Mouse (Mus musculus) hindbrain, embryonic 13.5 days (tissue): ENCODE data around the gene Bpifc. TPM values are rescaled to one million over a fixed set of nuclear protein-coding genes. Genes with fewer than 3 reads are reported as not detected.
"Not testable (repeated sequence)": the region's sequence is repeated elsewhere in the genome, so short reads cannot be mapped to it uniquely, and the experiment has no call there.

Experiments
- ATAC-seq: fragments of 200-750 bp; cut with Nextera tagmentation; 2 replicates; pipeline ENCODE4 v1.8.0; 2017; ENCODE audit warnings: moderate TSS enrichment; ENCODE audit not compliant: low FRiP score
- H3K27ac ChIP-seq: fragments of 300-500 bp; sonication (generic); 2 replicates; pipeline ENCODE4 v1.5.1; 2015; ENCODE audit warnings: inconsistent platforms, mild to moderate bottlenecking, moderate library complexity
- H3K27me3 ChIP-seq: fragments of 300-500 bp; sonication (generic); 2 replicates; pipeline ENCODE4 v1.6.1; 2015; ENCODE audit warnings: mild to moderate bottlenecking, inconsistent platforms
- H3K36me3 ChIP-seq: fragments of 300-500 bp; sonication (generic); 2 replicates; pipeline ENCODE4 v1.6.1; 2015; ENCODE audit warnings: mild to moderate bottlenecking, inconsistent platforms
- H3K4me1 ChIP-seq: fragments of 300-500 bp; sonication (generic); replicated peaks from 2 replicates; pipeline ENCODE4 v1.6.1; 2015; ENCODE audit warnings: inconsistent platforms
- H3K4me2 ChIP-seq: fragments of 300-500 bp; sonication (generic); 2 replicates; pipeline ENCODE4 v1.6.1; 2015; ENCODE audit warnings: inconsistent platforms, mild to moderate bottlenecking, moderate library complexity
- H3K4me3 ChIP-seq: fragments of 300-500 bp; sonication (generic); 2 replicates; pipeline ENCODE4 v1.5.1; 2015; ENCODE audit warnings: mild to moderate bottlenecking, inconsistent platforms
- H3K9ac ChIP-seq: fragments of 300-500 bp; sonication (generic); 2 replicates; pipeline ENCODE4 v1.6.1; 2015; ENCODE audit warnings: mild to moderate bottlenecking, inconsistent platforms
- H3K9me3 ChIP-seq: fragments of 300-500 bp; sonication (generic); 2 replicates; pipeline ENCODE4 v1.6.1; 2016; ENCODE audit warnings: inconsistent platforms
- WGBS: fragments of 180-500 bp; shearing (Covaris S2); methylation state at CpG from one replicate; pipeline ENCODE4 v1.1.7; 2015; 5-methylcytosine and 5-hydroxymethylcytosine counted together
- polyA plus RNA-seq: library from polyadenylated mRNA; unstranded; fragments of >200 nt; fragmentation: Nextera tagmentation; extraction: Ambion mirVana; gene quantifications from 2 replicates; pipeline ENCODE4 v1.2.1, GENCODE M21; 2015

Bpifc gene
- polyA plus RNA-seq, 1 experiment from 2014 or later, result not detected

DNA sequence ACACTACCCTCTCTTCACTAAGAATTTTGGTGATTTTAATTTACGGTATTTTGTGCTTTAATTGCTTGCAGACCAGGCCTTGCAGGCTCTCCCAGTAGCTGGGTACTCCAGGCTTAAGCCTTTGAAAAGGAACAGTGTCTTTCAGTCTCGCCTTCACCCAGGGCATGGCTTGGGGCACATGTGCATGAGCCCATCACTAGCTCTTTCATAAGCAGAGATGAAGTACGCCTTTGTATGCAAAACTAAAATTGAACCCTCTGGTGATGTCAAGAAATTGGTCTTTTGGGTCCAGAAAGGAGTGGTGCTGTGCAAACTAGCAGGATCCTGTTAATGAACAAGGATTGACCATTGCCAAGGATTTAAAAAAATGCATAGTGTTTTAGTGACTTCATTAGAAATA, 20.8 kb upstream of the Bpifc start:
- WGBS, result 81% methylated on average over 3 of the region's 3 CpGs

DNA sequence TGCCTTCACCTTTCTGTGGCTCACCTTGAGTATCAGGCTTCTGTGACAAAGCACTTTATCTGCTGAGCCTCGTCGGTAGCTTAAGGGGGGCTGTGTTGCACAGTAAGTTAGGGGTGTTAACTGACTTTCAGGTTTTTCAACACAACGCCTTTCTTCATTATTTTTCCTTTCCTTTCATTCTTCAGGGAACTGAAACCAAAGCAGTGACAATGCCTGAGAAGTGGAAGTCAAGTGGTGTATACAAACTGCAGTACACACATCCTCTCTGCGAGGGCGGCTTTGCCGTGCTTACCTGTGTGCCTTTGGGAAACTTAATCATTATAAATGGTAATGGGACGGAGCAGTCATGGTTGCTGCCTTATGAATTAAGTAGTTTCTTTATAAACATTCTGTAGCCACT, 19.0 kb upstream of the Bpifc start:
- H3K36me3 ChIP-seq, result peaks cover 6% of the 10 kb centered on the region; the same call in 1 of the 2 replicates
- WGBS, result 90% methylated on average over 7 of the region's 7 CpGs
- H3K9ac ChIP-seq, result no peak overlapping the region

More for the DNA sequence above, 20.8 kb upstream of the Bpifc start:
- Histone ChIP-seq H3K9me3 (no peaks in the 10 kb centered on the region), H3K4me3 (no peak overlapping the region), H3K36me3 (peaks cover 6% of the 10 kb centered on the region; the same call in 1 of the 2 replicates), H3K4me2 (no peak overlapping the region), H3K9ac (no peak overlapping the region), H3K4me1 (no peaks in the 10 kb centered on the region), H3K27me3 (no peaks in the 10 kb centered on the region), H3K27ac (no peak overlapping the region)
- no peak for ATAC-seq

DNA sequence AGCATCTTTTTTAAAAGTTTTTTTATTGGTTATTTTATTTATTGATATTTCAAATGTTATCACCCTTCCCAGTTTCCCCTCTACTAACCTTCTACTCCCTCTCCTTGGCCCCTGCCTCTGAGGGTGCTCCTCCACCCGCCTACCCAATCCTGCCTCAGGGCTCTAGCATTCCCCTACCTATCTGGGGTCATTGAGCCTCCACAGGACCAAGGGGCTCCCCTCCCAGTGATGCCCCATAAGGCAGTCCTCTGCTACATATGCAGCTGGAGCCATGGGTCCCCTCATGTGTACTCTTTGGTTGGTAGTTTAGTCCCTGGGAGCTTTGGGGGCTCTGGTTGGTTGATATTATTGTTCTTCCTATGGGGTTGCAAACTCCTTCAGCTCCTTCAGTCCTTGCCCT, 15.1 kb upstream of the Bpifc start:
- not testable (repeated sequence) for H3K9ac ChIP-seq, H3K4me1 ChIP-seq, H3K4me2 ChIP-seq, H3K36me3 ChIP-seq, ATAC-seq, H3K9me3 ChIP-seq, H3K4me3 ChIP-seq, H3K27ac ChIP-seq, H3K27me3 ChIP-seq
- 87% methylated on average over 1 of the region's 1 CpGs for WGBS

More for the DNA sequence above, 19.0 kb upstream of the Bpifc start:
- no peaks in the 10 kb centered on the region for H3K27me3 ChIP-seq
- no peak overlapping the region for H3K4me3 ChIP-seq
- H3K4me2 ChIP-seq, result no peak overlapping the region
- no peaks in the 10 kb centered on the region for H3K4me1 ChIP-seq
- no peak for ATAC-seq
- H3K27ac ChIP-seq, result no peak overlapping the region
- no peaks in the 10 kb centered on the region for H3K9me3 ChIP-seq

DNA sequence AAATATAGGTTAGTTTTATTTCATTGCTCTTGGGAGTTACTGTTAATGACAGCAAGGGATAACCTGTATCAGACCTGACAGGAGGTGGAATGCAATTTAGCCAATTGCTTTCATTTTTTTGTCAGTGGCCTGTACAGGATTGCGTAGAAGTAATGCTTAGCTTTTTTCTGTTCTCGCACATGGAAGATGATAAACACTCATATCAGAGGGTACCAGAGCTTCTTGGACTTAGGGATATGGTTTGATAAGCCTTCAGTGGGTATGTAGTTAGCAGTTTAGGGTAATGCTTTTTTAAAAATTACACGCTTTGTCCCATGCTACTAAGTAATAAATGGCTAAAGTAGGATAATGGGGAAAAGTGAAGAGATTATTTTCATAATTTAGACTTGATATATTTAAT, 14.7 kb upstream of the Bpifc start:
- no peak overlapping the region for H3K9ac ChIP-seq
- WGBS, result 90% methylated on average over 3 of the region's 3 CpGs
- peaks cover 6% of the 10 kb centered on the region; the same call in 1 of the 2 replicates for H3K36me3 ChIP-seq
- H3K9me3 ChIP-seq, result no peaks in the 10 kb centered on the region
- no peaks in the 10 kb centered on the region for H3K27me3 ChIP-seq
- H3K4me1 ChIP-seq, result peaks cover 9% of the 10 kb centered on the region
- no peak overlapping the region for H3K4me3 ChIP-seq
- H3K4me2 ChIP-seq, result no peak overlapping the region
- no peak overlapping the region for H3K27ac ChIP-seq
- ATAC-seq, result no peak

DNA sequence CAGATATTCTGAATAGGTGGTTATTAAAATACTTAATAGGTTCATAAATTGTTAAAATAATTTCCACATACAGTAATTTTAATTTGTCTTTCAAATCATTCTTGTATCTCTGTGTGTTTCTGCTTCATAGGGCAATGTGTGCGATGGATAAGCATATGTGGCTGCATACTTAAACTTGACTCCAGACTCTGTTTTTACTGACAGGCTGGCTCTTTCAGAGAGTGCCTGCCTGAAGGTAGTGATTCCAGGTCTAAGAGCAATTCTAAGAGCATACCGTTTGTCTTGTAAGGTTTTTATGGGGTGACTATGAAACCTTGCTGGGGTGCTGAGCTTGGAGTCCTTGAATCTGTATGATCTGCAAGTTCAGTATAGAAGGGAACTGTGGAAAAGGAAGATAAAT, 14.2 kb upstream of the Bpifc start:
- Histone ChIP-seq H3K9ac (no peak overlapping the region), H3K36me3 (peaks cover 6% of the 10 kb centered on the region; the same call in 1 of the 2 replicates), H3K4me2 (no peak overlapping the region), H3K4me1 (peaks cover 12% of the 10 kb centered on the region), H3K27ac (no peak overlapping the region), H3K4me3 (no peak overlapping the region), H3K27me3 (no peaks in the 10 kb centered on the region), H3K9me3 (no peaks in the 10 kb centered on the region)
- 84% methylated on average over 2 of the region's 2 CpGs for WGBS
- no peak for ATAC-seq

DNA sequence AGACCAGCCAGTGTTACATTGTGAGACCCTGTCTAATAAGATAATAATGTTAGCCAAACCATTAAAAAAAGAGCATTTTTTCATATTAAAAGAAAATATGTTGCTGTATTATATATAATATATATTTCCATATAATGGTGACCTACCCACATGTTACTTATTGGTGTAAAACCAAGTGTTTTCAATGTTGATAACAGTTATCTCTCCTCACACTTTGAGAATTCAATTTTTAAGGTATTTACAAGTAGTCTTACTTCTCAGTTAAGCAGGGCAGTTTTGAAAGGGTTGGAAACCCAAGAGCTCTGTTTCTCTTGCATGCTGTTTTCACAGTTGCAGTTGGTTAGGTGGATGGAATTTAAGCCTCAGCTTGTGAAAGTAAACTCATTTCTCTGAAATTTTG, 11.5 kb upstream of the Bpifc start:
- no peak for ATAC-seq
- Histone ChIP-seq H3K27ac (no peak overlapping the region), H3K4me1 (peaks cover 12% of the 10 kb centered on the region), H3K4me3 (no peak overlapping the region), H3K27me3 (no peaks in the 10 kb centered on the region), H3K9ac (no peak overlapping the region), H3K4me2 (0 out of 2 replicates have a peak overlapping the region, but pooled peaks have one; percentile 73), H3K9me3 (no peaks in the 10 kb centered on the region), H3K36me3 (no peaks in the 10 kb centered on the region)

DNA sequence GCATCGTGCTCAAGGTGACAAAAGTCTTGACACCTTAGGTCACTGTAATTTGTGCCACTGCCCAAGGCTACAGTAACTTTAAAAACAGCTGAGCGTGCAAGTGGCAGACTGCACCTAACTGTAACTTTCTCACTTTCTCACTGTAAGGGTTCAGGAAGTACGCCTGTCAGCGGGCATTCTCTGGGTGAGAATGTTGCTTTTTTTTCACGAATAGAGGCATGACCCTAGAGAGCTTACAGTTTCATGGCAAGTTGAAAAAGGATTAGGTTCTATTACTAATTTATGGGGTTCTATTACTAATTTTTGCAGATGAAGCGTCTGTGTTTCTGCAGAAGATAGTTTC, 10.8 kb upstream of the Bpifc start:
- Histone ChIP-seq H3K4me3 (peak overlapping the region; percentile 76), H3K4me1 (peaks cover 12% of the 10 kb centered on the region), H3K4me2 (peak overlapping the region; percentile 73), H3K36me3 (no peaks in the 10 kb centered on the region), H3K27me3 (no peaks in the 10 kb centered on the region), H3K9me3 (no peaks in the 10 kb centered on the region), H3K9ac (peak overlapping the region; percentile 80), H3K27ac (peak overlapping the region; percentile 88; the same call in 1 of the 2 replicates)
- ATAC-seq, result peak; percentile 4; the same call in 1 of the 2 replicates
- WGBS, result 8% methylated on average over 6 of the region's 6 CpGs

DNA sequence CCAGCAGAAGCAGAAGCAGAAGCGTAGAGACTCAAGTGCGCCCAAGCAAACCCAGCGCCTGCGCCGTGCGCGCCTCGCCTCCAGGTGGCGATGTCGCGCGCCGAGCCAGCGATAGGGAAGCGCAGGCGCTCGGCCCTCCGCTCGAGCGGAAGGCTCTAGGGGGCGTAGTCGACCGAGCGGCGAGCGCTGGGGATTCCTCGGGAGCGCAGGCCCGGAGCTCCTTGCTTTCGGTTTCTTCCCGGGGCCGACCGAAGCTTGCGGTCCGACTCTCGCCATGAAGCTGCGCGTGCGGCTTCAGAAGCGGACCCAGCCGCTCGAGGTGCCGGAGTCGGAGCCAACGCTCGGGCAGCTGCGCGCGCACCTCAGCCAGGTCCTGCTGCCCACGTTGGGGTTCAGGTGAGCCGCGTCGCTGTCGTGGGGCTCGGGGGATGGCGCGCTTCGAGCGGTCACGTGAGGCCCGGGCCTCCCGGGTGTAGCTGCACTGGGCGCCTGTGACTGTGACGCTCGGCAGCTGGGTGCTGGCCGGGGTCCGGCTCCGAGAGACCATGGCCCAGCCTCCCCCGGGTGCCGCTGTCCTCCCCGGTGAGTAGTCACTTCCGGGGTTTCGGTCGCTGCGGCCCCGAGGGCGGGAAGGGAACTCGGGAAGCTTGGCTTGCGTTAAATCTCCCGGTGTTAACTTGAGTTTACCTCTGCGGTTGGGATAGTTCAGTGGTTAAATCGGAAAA, 10.2 kb upstream of the Bpifc start, which contains the start of gene Fbxo7:
Gene Fbxo7, plus strand, starts transcription at position 224 of the 725 bp plus-strand sequence.
- H3K4me1 ChIP-seq, result peaks cover 12% of the 10 kb centered on the region
- WGBS, result under 1% methylated on average over 82 of the region's 82 CpGs
- H3K9ac ChIP-seq, result peak within 1 kb of the TSS; percentile 80
- peak within 1 kb of the TSS; percentile 76 for H3K4me3 ChIP-seq
- ATAC-seq, result peak; percentile 97
- H3K27me3 ChIP-seq, result no peaks in the 10 kb centered on the region
- no peaks in the 10 kb centered on the region for H3K9me3 ChIP-seq
- H3K4me2 ChIP-seq, result peak within 1 kb of the TSS; percentile 73
- no peaks in the 10 kb centered on the region for H3K36me3 ChIP-seq
- H3K27ac ChIP-seq, result peak within 1 kb of the TSS; percentile 88

DNA sequence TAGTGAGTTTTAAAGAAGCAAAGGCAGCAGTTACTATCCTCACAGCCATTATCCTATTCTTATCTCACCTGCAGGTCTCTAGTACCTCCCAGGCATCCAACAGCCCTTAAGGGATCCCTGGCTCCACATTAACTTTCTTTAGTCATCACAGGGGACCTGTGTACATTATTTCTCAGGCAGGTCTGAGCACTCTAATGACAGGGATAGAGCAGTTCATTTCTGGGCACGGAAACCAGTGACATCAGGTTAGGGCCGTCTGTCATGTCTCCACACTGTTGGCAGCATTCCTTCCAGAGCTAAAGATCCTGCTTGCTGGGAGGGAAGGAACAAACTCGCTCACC, 9.7 kb upstream of the Bpifc start:
- Histone ChIP-seq H3K4me3 (peak overlapping the region; percentile 76), H3K4me1 (peaks cover 12% of the 10 kb centered on the region), H3K36me3 (no peaks in the 10 kb centered on the region), H3K9ac (0 out of 2 replicates have a peak overlapping the region, but pooled peaks have one; percentile 36), H3K27me3 (no peaks in the 10 kb centered on the region), H3K27ac (peak overlapping the region; percentile 88), H3K9me3 (no peaks in the 10 kb centered on the region), H3K4me2 (peak overlapping the region; percentile 73)
- ATAC-seq, result peak; percentile 68; the same call in 1 of the 2 replicates
- WGBS, result 5% methylated on average over 3 of the region's 3 CpGs

DNA sequence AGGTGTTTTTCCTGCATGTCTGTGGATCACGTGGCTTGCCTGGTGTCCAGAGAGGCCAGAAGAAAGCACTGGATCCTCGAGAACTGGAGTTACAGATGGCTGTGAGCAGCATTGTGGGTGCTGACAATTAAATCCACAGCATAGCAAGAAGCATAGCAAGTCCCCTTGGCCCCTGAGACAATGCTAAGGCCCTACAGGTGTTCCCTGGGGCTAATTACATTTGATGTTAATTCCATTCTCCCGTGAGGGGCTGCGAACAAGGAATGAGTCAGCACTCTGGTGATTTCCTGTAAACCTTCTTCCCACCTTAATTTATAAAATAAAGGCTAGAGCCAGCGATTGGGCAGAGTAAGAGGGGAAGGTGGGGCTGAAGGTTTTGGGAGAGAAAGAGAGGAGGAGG, 7.1 kb upstream of the Bpifc start:
- H3K4me1 ChIP-seq, result peaks cover 12% of the 10 kb centered on the region
- no peak overlapping the region for H3K4me3 ChIP-seq
- no peaks in the 10 kb centered on the region for H3K9me3 ChIP-seq
- ATAC-seq, result no peak
- 42% methylated on average over 5 of the region's 5 CpGs for WGBS
- no peaks in the 10 kb centered on the region for H3K36me3 ChIP-seq
- H3K4me2 ChIP-seq, result no peak overlapping the region
- H3K27ac ChIP-seq, result no peak overlapping the region
- H3K9ac ChIP-seq, result no peak overlapping the region
- H3K27me3 ChIP-seq, result no peaks in the 10 kb centered on the region

DNA sequence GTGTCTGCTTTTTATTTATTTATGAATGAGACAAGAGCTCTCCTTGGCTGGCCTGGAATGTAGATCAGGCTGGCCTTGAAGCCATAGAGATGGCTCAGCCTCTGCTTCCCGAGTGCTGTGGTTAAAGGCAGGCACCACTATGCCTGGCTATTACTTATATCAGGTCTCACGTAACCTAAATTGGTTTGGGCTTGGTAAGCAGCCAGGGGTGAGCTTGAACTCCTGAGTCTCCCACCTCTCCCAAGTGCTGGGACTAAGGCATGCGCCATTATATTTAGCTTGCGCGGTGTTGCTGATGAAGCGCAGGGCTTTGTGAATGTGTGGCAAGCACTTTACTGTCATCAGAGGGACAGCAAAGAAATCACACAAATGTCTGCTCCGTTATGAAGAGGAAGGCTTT, 6.1 kb upstream of the Bpifc start:
- Histone ChIP-seq H3K27ac (no peak overlapping the region), H3K9ac (no peak overlapping the region), H3K4me1 (peaks cover 9% of the 10 kb centered on the region), H3K36me3 (no peaks in the 10 kb centered on the region), H3K9me3 (no peaks in the 10 kb centered on the region), H3K4me2 (no peak overlapping the region), H3K27me3 (no peaks in the 10 kb centered on the region), H3K4me3 (no peak overlapping the region)
- WGBS, result 94% methylated on average over 7 of the region's 7 CpGs
- no peak for ATAC-seq

DNA sequence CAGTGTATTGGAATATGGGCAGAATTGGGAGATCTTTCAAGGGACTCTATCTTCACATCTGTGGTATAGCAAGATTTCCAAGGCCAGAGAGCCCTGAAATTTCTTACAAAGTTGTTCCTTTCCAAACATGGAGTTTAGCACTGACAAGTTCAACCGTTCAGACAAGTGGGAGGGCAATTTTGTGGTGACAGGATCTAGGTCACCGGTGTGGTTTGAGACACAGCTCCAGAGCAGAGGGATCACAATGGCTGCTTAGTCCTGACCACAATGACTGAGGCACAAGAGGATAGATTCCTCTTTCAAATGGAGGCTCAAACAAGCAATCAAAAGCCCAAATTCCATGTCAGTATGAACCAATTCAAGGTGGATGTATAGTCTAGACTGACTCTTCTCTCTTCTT, 523 bp downstream of the Bpifc start:
- Histone ChIP-seq H3K4me1 (no peaks in the 10 kb centered on the region), H3K27ac (no peak overlapping the region), H3K36me3 (no peaks in the 10 kb centered on the region), H3K9ac (no peak overlapping the region), H3K4me2 (no peak overlapping the region), H3K4me3 (no peak overlapping the region), H3K27me3 (no peaks in the 10 kb centered on the region), H3K9me3 (no peaks in the 10 kb centered on the region)
- 86% methylated on average over 2 of the region's 2 CpGs for WGBS
- ATAC-seq, result no peak

DNA sequence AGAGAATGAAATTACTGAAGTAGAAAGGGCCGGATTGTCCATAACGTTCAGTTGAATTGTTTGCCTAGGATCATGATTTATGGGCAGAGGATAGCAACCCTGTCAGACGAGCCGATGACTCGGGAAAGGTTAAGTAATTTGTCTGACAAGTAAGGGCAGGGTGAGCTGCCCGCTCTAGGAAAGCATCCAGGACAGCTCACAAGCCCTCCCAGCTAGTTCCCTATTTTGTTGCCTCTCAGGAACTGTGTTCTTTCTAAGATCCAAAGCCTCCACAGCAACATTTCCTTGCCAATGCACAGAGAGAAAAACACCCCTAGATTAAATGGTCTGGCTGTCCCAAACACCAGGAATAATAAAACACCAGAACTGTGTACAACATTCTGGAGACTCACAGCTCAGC, 1.1 kb downstream of the Bpifc start:
- 51% methylated on average over 6 of the region's 6 CpGs for WGBS

More for the DNA sequence above, 1.1 kb downstream of the Bpifc start:
- Histone ChIP-seq H3K36me3 (no peaks in the 10 kb centered on the region), H3K9ac (no peak overlapping the region), H3K4me2 (no peak overlapping the region), H3K4me1 (no peaks in the 10 kb centered on the region), H3K27me3 (no peaks in the 10 kb centered on the region), H3K27ac (no peak overlapping the region), H3K4me3 (no peak overlapping the region), H3K9me3 (no peaks in the 10 kb centered on the region)
- no peak for ATAC-seq
